Mouse (Mus musculus) layer of hippocampus, postnatal 36 days (tissue): ENCODE data around the gene A3galt2. TPM values are rescaled to one million over a fixed set of nuclear protein-coding genes. Genes with fewer than 3 reads are reported as not detected.
A peak's percentile ranks its signal among the peaks of the same experiment; 100 is the strongest.

Experiments
- DNase-seq, 2 experiments: peaks; one replicate each; pipeline ENCODE4 v3.0.0; 2022
- total RNA-seq, 2 experiments: library from RNA; stranded (reverse); gene quantifications; 2 replicates each; pipeline ENCODE4 v1.2.3; 2021

Gene A3galt2
- total RNA-seq, 2 experiments from 2014 or later: 0.48 to 0.62 TPM

DNA sequence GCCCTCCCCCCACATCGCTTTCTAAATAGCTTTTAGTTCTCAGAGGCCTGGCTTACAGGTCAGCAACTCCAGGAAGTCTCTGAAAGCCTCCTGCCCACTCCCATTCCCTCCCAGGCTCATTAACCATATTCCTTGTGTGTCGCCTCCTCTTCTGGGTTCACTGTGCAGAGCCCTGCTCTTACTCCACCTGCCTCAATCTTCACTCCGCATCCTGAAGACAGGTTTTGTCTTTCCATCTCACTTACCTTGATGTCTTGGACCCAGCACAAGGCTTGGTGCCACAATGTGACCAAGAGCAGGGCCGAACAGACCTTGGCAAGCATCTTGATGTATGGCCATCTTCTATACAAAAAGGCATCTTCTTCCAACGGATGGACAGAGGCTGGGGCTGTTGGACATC is 4.0 kb downstream of the A3galt2 start:
- DNase-seq: no peak

DNA sequence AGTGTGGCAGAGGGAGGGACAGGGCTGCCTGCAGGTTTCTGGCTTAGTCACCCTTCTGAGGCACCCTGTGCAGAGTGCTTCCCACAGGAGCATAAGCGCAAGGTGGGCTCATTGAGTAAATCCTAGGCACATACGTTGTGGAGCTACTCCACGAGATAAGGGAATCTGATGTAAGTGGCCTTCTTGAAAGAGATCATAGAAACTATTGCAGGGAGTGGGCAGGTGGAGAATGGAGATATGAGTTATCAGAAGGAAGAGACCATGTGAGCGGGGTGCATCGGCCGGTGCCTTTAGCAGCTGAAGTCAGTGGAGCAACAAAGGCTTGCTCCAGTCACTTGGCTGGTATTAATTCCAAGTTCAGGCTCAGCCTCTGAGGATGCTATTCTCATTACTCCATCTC is 4.9 kb downstream of the A3galt2 start:
- no peak for DNase-seq

DNA sequence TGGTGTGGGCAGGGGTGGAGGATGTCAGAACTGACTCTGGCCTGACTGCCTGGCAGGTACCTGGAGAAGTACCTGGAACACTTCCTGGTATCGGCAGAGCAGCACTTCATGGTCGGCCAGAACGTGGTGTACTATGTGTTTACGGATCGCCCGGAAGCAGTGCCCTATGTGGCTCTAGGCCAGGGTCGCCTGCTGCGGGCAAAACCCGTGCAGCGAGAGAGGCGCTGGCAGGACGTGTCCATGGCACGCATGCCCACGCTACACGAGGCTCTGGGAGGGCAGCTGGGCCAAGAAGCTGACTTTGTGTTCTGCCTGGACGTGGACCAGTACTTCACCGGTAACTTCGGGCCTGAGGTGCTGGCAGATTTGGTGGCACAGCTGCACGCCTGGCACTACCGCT is 11.8 kb downstream of the A3galt2 start:
- no peak for DNase-seq

DNA sequence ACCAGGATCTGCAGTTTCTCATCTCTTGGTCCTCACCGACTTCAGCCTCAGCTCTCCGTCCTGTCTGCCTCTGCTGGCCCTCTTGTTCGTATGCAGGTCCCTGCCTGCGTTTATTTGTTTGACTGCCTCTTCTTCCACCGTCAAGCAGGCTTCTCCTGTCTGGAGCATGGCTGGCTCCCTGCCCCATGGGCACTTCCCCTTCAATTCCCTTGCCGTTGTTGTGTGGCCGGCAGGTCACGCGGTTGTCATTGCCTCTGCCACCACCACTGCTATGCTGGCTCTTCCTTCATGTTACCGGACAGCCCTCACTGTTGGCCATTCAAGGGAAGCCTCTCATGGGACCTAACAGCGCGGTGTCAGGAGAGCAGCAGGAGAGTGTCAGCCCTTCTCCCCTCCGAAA is 13.0 kb downstream of the A3galt2 start:
- no peak for DNase-seq

DNA sequence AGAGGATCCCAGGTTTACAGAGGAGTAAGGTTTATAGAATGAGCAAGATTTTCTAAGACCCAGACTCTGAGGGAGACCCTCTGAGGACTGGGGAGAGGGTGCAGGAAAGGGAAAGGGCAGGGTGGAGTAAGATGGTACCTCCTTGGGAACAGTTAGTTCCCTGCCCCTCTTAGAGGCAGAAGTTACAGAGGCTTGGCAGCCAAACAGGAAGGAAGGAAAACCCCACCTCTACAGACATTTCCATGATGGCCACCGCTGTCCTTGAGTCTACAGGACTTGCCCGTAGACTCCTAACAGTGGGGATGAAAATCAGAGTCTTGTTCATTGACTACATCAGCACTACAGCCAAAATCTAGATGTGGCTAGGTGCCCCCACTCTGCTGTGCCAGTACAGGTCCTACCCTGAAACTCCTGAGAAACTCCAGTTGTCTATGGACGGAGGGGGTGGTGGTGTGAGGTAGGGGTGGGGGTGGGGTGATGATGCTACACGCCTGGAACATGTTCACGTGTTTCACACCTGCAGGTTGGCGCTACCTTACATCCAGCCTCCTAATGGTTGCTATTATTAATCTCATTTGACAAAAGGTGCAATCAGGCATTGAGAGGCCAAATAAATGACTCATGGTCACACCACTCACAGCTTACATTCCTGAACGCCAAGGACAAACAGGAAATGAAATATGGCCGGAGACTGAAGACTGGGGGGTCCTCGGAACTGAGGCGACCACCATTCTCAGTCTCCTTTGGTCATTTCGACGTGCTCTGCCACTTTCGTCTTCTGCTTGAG is 14.6 kb downstream of the A3galt2 start:
- no peak for DNase-seq

DNA sequence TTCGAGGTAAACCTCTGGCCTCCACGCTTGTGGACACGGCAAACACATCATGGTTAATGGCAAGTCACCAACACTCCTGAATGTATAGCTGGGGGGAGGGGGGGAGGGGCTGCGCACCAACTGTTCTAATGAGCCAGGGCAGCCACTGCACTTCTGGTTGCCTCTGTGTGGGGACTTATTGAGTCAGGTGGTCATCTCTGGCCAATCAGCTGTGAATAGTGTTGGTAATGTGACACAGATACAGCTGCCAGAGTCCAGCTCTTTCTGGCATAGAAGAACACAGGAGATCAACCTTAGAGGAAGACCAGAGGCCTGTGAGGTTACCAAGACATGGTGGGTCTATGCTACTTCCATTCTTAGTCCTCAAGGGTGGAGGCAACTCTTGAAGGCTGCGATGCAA is 15.5 kb downstream of the A3galt2 start:
- no peak for DNase-seq

DNA sequence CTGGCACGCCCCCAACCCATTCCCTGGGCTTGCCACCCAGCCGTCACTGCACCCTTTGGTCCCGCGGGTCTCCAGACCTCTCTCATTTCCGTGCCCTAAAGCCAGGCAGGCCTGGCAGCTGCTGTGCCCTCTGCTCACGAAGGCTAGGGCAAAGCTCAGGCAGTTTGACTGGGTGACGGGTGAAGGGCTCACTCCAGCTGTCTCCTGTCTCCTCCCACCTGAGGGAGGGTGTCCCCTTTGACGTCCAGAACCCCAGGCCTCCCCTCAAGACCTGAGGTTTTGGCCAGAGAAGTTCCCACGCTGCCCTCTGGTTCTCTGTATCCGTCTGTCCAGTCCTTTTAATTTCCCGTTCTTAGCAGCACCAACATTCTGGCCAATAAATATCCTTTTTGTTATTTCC is 18.7 kb downstream of the A3galt2 start:
- no peak for DNase-seq

DNA sequence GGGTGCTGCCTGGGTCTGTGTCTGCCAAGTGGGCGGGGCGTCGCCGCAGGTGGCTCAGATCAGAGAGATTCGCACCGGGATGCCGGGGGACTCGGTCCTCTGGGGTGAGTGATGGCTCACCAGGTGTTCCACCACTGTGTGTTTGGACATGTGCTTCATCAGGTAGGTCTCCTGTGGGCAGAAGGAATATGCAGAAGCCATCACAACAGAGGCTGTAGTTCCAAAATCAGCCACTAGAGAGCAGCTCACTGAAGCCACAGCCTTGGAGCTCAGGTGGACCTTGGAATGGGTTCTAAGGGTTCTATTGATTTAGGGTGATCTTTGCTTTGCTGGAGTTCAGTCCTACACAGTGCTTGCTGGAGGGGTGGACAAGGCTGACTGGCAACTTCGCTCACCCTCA is 19.3 kb downstream of the A3galt2 start:
- no peak for DNase-seq

DNA sequence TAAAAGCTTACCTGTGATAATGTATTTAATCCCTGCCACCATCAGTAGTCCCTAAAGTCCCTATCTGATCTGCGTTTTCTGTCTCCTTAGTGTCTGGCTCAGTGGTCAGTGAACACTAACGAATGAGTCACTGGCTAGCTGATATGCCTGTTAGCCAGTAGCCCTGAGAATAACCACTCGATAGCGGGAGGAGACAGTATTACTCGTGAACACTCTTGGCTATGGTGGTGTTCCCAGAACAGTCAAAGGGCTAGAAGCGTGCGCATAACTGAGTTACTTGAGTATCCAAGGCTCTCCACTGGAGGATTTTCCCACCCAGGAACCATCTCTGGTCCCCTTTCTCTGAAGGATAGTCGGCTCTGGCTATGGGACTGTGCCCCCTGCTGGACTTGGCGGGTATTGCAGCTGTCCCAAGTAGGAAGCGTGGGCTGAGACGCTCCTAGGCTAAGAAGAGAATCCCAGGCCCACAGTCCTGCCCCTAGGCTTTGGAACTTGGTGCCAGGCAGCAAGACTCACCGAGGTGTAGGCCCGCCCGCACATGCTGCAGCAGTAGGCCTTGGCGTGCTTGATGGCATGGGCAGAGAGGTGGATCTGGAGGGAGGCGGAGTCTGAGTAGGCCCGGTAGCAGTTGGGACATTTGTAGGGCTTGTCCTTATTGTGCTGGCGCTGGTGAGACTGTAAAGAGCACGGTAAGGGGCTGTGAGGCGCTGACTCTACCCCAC is 21.6 kb downstream of the A3galt2 start:
- peak; percentile 44 to 58 for DNase-seq

DNA sequence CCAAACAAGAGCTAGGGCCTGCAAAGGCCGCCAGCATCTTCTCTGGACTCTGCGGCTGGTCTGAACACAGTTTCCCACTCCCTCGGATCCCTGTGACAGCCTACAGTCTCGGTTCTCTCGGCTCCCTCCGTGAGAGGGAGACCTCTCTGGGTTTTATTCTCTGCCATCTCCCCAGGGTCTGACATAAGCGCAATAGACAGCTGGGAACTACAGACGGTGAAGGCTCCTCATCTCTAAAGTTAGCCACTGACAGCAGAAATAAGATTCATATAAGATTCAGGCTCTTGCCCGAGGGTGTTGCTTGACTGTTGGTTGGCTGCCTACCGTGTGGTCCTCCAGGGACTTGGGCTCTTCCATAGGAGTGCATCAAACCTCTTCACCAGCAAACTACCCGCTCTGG is 22.4 kb downstream of the A3galt2 start:
- no peak for DNase-seq

DNA sequence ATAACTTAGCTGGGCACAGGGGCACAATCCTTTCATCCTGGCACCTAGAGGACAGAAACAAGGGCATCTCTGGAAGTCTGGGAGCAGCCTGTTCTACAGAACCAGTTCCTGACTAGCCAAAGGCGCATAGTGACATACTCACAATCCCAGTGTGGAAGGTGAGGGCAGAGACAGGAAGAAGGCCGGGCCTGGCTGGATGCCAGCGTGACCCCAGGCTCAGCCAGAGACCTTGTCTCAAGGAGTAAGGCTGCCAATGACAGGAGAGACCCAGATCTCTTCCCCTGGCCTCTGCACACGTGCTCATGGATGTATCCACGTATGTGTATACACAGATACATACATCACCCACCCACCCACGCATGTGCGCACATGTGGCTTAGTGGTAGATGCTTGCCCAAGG is 26.9 kb downstream of the A3galt2 start:
- DNase-seq: no peak

DNA sequence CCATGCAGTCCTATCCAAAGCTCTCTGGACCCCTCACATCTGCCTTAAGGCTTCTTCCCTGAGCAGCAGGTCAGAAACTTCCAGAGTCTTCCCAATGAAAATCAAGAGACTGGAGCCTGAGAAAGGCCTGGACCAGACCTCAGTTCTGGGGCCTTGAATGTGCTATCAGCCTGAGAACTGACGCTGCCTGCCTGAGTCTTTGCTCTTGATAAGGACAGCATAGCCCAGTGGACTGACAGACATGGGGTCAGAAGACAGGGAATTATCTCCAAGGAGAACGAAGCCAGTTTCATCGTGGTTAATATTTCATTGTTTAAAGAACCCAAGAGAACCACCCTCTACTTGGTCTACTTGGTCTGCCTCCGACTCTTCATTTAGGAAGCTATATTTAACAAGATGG is 27.5 kb downstream of the A3galt2 start:
- no peak for DNase-seq

DNA sequence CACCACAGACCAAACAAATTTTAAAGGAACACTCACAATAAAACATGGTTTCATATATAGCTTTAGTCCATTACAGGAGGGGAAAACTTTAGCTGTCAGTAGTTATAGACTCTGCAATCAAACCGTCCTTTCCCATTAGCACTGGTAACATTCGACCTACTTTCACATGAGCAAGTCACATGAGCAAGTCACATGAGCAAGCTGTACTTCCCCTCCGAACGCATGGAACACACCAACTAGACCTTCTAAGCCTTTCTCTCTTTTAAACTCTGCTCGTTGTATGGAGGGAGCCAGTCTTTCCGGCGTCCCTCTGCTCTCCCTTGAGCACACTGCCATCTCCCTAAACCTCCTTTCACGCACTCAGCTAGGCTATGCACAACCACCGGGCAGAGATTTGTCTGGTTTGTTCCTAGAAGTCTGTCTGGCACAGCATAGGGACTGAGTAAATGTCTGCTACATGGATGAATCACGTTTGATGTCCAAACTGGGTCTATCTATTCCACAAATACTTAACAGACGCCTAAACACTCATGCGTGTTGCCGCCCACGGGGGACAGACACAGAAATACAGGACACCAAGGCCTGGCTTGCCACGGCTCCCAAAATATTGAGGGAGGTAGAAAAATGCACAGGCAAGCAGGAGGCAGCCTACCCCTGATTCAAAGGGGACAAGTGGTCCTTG is 29.9 kb downstream of the A3galt2 start:
- DNase-seq: no peak

DNA sequence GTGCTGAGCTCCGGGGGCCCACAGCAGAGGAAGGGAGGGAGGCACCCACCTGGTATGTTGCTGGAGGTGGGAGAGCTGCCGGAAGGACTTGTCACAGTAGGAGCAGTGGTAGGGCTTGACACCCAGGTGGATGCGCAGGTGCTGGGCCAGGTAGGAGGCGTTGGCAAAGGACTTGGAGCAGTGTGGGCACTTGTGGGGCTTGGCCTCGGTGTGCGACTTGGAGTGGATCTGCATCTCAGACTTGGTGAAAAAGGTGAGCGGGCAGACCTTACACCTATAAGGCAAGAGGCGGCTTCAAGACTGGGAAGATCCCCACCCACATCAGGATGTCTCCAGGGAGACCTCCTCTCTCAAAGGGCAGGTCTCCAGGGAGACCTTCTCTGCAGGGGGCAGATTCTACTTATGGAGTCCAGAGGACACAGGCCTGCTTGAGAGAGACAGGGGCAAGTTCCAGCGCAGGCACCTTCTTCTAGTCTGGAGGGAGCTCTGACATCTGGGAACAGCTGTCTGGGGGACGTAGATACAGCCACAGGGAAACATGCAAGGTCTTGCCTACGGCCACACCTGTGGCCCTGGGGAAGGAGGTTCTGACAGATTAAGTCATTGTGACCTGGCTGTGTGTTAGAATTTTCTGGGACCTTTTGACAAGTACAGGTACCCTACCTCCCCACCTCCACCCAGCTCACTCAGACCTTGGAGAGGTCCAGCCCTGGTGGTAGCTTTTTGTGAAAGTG is 30.9 kb downstream of the A3galt2 start:
- no peak for DNase-seq

DNA sequence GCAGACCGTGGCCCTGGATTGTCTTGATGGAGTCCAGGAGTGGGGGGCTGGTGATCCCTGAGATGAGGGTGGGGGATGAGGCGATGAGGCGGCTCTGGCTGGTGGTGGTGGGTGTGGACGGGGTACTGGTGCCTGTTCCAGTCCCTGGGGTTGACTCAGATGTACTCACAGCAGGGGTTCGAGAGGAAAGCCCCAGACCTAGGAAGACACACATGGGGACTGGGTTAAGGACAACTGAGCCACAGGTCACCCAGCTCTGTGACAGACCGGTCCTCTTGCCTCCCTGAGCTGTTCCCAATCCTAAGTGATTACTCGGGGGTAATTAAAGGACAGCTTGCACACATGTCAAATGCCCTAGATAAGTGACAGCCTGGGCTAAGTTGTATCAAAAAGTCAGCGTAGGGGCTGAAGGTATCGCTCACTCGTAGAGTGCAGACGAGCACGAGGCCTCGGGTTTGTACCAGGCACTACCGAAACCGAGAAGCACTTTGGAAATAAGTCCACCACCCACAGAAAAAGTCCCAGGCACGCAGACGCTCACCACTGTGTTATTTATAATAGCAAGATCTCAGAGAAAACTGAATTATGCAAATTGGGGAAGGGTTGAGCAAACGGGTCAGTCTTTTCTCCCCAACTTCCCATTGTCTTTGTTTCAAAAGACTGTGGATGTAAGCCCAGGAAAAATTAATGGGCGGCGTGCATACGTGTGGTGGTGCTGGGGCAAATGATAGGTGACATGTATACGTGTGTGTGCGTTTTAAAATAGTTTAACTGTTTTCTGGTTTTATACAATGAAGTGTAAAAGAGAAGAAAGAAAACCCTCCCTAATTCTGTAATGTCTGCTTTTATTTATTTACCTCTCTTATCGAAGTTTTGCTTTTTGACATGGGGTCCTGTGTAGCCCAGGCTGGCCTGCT is 32.1 kb downstream of the A3galt2 start:
- DNase-seq: no peak

DNA sequence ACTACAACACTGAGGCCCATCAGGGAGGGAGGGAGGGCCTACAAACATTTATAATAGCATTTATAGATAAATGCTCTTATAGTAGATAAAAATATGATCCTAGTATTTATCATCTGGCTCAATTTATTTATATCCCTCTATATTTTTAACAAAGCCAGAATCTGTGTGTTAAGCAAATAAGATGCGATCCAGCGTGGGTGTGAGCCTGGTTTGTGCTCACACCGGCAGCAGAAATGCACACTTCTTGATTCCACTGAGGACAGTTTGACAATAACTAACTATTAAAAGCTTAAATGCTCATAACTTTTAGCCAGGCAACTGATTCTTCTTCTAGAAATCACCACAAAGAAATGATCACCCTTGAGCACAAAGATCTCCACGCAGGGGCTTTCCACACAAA is 32.9 kb downstream of the A3galt2 start:
- DNase-seq: no peak

DNA sequence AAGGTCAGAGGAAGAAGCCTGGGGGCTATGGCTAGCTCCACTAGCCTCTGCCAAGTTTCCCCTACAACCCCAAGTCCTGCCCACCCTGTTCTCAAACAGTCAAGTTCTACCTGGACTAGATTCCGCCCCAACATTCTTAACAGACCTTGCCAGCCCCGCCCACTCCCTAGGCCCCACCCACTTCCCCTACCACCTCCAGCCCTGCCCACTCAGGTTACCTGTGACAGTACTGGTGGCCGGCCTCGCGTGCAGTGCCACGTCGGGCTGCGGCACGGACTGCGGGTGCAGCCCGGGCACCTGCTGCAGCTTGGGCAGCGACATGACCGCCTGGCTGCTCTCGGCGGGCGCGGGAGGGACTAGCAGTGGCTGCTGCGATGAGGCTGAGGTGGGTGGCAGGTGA is 34.5 kb downstream of the A3galt2 start:
- no peak for DNase-seq

DNA sequence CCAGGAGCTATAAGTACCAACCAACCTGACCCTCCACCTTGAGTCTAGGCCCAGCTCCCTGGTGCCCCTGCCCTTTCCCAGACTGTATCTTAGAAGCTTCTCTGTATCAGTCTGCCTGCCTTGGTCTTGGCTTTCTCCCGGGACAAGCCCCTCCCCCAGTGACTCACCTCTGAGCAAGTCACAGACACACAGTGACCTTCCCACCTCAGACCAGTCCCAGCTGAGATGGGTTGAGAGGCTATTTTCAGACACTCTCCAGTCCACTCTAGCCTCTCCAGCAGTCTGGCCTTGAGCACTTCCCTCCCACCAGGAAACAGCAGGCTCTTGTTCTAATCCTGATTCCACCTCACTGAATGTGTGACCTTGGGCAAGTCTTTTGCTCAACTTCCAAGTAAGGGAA is 38.5 kb downstream of the A3galt2 start:
- DNase-seq: no peak

DNA sequence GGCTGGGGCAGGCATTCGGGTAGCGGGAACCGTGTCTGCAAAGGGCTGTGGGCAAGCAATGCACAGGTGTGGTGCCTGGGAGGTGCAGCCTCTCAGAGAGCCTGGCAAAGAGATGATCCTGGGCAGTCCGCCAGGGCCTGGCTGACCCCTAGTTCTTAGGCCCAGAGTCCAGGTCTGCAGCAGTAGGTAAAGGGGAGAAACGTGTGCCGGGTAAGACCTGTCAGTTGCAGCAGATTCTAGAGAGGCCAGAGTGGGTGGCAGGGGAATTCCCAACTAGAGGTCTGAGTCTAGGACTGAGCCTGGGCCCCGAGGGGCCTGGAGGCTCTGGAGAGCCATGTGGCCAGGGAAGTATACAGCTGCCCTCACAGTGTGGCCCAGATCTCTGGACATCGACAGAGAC is 39.0 kb downstream of the A3galt2 start:
- DNase-seq: no peak

DNA sequence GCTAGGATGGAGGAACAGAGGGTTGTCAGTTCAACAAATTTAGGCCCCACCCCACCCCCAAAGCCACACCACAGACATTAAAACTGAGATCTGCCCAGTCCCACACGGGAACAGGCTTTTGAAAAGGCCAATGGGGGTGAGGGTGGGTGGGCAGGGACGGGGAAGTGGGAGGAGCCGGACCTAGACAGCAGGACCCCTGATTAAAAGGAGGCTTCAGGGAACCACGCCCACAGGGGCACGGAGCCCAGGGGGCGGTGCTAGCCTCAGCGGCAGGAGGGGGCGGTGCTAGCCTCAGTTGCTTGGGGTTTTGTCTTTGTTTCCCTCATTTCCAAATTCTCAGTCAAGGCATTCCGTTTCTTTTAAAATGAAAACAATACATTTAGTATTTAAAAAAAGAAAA is 40.4 kb downstream of the A3galt2 start:
- DNase-seq: no peak

DNA sequence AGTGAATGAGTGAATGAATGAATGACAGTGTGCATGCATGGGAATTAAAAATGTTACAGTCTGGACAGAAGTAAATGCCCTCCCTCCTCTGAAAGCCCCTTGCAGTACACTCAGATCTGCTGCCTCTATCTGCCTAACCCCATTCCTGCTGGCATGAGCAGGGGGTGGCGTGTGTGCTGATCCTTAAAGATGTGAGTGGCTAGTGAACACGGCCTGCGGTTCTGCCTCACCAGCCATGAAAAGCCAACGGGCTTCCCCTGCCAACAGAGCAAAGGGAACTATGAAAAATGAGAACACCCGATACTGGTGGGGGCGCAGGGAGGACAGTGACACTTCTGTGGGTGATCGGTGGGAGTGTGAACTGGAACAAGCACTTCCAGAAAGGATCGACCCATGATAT is 41.6 kb downstream of the A3galt2 start:
- no peak for DNase-seq
